Mouse (Mus musculus) B cell, adult 2 months (primary cell): ENCODE measurements at regions not wholly inside any gene's neighbourhood (a gene's known extent, or its start where the extent isn't known, plus 50 kb on each side); places are given as distances from the start of the nearest gene placed in this dataset.
"Not testable (repeated sequence)": the region's sequence is repeated elsewhere in the genome, so short reads cannot be mapped to it uniquely, and the experiment has no call there.

Experiments used
- DNase-seq, 2 experiments: peaks; one replicate each; pipeline ENCODE4 v3.0.0; 2022

DNA sequence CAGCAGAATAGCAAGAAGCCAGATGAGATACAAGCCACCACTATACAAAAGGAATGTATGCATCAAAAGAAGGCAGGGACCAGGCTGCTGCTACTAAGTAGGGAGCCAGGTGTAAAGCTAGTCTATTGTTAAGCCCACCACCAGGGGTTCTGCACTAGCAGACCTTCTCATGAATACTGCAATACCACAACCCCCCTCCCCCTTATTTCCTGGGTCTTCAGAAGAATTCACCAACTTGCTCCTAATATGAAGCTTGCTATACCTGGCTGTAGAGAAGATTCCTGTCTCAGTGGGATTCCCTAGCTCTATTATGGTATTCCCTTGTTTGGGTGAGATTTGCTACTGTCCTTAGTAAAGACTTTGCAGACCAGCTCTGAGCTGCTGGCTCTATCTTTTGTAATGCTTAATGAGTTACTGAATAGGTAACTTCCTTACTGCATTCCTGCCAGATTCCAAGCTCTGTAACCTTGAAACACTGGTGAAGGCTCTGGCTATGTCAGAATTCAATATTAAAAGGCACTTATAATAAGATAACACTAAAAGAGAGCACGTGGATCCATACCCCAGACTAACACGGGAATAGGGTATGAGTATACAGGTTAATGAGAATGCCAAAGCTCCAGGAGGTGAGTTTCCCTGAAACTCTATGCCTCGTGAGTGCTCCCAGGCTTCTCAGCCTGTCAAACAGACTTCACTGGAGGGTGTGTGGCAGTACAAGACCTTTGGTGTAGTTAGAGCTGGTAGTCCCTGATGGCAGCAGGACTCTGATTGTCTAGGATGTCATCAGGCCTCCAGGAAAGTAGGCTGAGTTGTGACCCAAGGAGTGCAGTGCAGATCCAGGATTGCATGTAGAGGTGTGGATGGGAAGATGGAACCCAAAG lies 455.5 kb downstream of the Plxdc2 start:
- not testable (repeated sequence) for DNase-seq

- no peak for DNase-seq
Observed at GRCm38 (mm10) chr2:16820442-16820841, 464.3 kb downstream of the Plxdc2 start.

DNA sequence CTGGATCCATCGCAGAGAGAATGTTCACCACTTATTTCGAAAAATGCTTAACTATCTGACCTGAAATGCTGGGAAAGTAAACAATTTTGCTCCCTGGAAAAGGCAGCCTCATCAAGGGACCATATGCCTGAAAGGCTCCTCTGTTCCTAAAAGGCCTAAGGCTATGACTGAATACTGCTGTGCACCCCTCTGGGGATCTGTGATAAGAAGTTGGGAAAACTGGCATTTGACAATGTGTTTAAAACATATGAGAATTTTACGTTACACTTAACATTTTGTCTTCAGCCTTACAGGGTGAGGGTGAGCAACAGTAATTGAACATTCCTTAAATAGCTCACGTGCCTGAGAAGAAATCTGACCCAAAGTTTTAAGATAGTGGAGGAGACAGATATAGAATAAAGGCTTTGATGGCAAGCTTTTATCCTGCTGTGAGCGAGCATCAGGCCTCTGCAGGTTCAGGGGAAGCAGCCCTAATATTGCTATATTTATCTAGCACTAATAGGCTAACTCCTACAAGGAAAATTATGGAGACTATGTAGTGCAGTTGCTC lies 468.7 kb downstream of the Plxdc2 start:
- no peak for DNase-seq

DNA sequence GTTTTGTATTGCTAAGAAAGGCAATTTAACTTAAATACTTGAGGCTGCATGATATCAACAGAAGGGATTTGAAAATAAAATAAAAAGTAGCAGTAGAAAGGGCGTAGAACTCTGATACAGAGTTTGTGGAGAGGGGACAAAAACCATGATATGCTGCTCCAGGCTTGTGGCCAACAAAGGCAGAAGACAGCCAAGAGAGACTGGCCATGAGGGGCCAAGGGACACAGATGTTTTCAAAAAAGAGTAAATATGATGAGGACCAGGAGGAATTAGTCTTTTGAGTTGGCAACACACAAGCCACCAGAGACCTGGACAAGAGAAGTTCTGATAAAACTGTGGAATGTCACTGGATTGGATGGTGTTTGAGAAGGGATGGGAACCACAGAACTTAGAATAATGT lies 471.2 kb downstream of the Plxdc2 start:
- no peak for DNase-seq

GRCm38 (mm10) chr2:16835960-16836359 lies 479.9 kb downstream of the Plxdc2 start:
- DNase-seq = no peak

- no peak for DNase-seq
Observed at GRCm38 (mm10) chr2:16838718-16839117, 482.6 kb downstream of the Plxdc2 start.

GRCm38 (mm10) chr2:16849916-16850315 lies 493.8 kb downstream of the Plxdc2 start:
- DNase-seq = no peak

DNA sequence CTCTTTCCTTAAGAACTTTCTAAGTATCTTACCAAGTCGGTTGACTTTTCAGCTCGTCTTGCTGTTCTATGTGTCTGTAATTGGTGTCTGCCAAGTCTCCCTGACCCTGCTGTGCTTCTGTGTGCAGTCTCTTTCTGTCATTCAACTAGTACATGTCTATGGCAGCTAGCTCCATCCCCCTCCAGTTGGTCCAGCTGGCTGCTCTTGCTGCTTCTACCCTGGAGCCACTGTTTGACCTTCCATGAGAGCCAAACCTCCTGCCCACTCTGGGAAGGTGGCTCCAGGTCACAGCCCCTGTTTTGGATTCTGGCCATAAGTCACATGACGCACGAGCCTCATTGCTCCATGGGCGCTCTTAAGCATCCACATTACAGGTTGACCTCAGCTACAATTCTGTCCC lies 504.0 kb downstream of the Plxdc2 start:
- no peak for DNase-seq

DNA sequence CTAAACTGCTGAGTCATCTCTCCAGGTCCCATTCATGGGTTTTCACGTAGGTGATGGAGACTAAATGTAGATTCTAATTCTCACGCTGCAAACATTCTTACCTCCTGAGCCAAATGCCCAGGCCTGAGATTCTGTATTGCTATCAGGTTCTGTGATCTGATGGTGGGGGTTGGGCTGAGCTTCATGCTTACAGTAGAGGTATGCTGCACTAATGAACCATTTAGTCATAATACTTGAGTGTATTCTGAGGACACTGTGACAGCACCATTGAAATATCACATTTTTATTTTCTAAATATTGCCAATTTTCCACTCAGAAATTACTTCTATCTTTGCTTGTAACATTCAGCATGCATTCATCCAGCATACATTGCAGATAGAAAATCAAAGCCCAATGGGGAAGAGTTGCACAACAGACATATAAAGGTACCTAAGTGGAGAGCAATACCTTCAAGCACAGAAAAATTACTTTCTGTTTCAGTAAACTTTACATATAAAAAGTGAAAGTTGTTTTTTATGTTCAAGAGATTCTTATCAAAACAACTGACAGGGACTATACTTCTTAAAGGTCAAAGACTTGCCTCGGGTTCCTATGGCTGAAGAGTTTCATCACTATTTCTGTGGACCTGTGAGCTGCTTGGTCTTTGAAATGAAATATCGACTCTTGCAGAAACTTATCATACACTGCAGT lies 510.2 kb downstream of the Plxdc2 start:
- DNase-seq = no peak

- DNase-seq = not testable (repeated sequence)
Observed at GRCm38 (mm10) chr2:16892381-16892780, 536.3 kb downstream of the Plxdc2 start.

DNA sequence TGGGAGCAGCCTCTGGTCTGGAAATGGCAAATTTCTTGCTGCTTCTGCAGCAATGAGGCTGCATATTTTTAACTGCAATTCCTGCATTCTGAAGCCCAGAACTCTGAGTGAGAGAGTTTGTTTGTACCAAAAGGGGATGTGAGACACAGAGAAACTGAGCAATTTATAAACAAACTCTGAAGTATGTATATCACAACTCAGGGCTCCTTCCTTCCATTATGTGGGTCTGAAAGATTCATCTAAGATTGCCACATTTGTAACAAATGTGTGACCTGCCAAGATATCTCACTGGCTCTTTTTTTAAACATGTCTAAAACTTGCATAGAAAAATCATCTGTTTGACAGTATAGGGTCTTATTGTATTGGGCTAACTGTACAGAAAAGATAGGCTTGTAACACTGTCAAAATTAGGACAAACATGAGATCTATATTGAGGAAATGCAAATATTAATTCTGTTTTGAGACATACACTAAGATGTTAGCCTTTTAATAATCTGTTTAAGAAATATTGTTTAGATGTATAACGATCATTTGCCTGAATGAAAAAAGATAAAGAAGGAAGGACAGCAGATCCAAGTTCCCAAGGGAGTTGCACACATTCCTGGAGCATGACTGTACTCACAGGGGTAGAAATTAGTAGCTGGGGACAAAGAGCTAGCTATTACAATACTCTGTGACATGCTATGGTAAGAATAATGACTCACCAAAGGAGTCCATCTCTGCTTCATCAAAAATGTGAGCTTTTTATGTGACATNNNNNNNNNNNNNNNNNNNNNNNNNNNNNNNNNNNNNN lies 553.3 kb downstream of the Plxdc2 start:
- no peak for DNase-seq

- DNase-seq = peak in 1 of 2 experiments; percentile 3
Observed at GRCm38 (mm10) chr2:16914633-16915032, 558.5 kb downstream of the Plxdc2 start.

DNA sequence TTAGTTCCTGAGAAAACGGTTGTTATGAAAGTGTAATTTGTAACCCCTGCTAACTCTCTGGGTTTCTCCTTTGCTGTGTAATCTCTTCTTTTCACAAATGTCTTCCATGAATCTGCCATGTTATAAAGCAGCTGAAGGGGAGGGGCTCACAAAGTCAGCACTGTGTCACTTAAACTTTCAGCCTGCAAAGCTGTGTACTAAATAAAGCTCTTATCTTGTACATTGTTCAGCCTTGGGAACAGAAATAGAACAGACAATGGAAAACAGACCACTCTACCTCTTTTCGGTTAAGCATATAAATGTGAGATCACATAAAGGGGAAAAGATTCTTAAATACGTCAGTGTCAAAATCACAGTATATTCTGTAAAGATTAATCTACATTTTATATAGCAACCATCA lies 573.9 kb downstream of the Plxdc2 start:
- DNase-seq = no peak

- no peak for DNase-seq
Observed at GRCm38 (mm10) chr2:16959432-16959831, 603.3 kb downstream of the Plxdc2 start.

- no peak for DNase-seq
Observed at GRCm38 (mm10) chr2:16977380-16977779, 621.3 kb downstream of the Plxdc2 start.

- DNase-seq = no peak
Observed at GRCm38 (mm10) chr2:16982823-16983222, 626.7 kb downstream of the Plxdc2 start.

DNA sequence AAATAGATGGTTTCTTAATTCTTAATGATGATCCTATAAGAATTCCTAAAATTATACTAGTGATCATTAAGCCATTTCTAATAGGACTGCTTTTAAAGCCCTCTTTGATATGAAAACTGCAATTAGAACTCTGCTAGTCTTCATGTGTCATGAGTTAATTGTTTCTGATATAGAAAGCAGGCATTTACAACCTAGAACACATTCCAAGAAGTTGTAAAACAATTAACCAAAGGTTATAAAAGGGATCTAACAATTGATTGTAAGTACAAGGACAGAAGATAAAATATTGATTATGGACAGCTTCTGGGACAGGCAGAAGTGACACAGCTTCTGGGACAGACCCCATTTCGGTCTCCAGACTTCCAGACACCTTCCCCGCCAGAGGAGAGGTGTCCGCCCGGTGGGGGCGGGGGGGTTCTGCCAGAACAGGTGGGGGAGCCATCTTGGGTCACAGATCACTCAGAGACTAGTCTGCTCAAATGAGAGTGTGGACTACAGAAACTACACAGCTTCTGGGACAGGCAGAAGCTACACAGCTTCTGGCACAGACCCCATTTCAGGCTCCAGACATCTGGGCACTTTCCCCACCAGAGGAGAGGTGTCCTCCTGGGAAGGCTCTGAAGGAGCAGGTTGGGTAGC lies 627.6 kb downstream of the Plxdc2 start:
- no peak for DNase-seq
